Mouse (Mus musculus): Measurements from ENCODE around the gene Kif20b.

The Kif20b gene

DNA sequence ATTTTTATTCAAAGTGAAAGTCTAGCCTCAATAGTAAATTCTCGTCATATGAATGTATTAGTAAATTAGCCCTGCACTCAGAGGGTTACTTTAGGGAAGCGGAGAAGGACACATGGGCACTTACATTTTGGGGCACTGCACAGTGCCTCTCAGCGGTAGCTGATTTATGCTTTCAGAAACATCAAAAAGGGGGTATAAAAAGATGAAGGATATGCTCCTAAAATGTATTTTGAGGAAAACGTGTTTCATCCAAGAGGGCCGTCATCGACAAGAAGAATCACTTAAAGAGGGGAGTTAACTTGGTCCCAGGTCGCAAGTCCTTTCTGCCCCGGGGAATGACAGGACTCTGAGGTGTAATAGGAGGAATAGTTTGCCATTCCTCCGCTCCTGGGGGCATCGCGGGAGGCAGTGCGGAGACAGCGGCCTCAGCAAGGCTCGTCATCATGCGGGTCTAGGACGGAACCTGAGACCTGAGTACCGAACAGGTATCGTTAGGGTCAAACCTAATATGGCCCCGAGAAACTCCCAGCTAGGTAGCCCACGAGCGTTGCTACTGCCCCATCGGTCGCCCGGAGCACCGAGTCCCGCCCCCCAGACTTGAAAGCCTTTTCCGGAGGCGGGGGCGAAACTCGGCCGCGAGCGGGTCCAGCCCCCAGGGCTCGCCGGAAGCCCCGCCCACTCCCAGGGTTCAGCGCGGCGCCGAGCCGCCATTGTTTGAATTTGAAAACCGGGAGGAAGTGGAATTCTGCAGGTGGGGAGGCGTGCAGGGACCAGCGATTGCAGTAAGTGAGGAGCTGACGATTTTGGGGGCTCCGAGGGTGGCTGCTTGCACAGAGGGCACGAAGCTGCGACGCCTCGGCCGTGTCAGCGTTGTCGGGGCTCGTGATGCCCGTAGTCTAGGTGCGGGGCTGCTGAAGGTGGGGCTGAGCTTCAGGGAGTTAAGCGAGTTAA lies at the start of gene Kif20b:
Gene Kif20b, plus strand, starts transcription at position 710 of the 951 bp plus-strand sequence.
- peak; percentile 89 for DNase-seq (ENCODE audit: low spot score)

DNA sequence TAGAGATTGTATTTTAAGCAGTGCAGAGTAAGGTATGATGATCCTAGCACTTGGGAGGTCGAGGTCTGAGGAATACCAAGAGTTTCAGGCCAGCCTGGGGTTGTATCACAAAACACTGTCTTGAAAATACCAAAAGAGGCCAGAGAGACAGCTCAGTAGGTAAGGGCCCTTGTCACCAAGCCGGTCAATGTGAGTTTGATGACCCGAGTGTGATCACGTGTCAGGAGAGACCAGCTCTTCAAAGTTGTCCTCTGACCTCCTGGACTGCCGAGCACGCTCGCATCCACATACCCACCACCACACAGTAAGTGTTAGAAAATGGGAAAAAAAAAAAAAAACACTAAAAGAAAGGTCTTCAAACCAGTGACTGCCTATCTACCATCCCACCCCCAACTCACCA lies 45.5 kb upstream of the Kif20b start:
- DNase-seq (ENCODE audit: low spot score), result no peak

DNA sequence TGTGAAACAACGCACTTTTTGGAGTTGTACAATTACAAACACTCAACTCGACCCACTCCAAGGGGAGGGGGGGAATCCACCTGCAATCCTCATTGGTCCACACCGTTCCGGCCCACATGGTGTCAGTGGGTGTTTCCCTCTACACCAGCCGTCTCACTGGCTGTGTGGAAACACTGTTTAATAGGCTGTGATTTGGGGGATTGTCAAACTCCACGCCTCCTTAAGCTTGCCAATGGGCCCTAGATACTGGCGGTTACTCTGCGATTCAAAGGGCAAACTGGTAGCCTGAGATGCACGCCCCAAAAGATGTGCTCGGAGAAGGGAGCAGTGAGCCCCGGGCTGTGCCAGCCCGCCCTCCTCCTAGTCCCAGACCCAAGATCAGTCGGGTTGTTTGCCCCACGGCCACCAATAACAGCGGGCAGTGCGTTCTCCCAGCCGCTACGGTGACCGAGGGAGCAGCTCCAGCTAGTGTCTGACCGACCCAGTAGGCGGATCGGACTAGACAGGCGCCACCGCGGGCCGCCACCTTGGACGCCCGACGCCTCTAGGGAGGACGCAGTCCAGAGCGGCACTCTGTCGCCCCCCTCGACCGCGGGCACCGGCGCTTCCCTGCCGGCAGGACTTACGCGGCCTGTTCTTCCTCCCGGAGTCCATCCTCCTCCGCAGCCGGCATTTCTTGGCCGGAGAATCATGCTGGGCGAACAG lies 44.1 kb upstream of the Kif20b start:
- peak; percentile 98 for DNase-seq (ENCODE audit: low spot score)

DNA sequence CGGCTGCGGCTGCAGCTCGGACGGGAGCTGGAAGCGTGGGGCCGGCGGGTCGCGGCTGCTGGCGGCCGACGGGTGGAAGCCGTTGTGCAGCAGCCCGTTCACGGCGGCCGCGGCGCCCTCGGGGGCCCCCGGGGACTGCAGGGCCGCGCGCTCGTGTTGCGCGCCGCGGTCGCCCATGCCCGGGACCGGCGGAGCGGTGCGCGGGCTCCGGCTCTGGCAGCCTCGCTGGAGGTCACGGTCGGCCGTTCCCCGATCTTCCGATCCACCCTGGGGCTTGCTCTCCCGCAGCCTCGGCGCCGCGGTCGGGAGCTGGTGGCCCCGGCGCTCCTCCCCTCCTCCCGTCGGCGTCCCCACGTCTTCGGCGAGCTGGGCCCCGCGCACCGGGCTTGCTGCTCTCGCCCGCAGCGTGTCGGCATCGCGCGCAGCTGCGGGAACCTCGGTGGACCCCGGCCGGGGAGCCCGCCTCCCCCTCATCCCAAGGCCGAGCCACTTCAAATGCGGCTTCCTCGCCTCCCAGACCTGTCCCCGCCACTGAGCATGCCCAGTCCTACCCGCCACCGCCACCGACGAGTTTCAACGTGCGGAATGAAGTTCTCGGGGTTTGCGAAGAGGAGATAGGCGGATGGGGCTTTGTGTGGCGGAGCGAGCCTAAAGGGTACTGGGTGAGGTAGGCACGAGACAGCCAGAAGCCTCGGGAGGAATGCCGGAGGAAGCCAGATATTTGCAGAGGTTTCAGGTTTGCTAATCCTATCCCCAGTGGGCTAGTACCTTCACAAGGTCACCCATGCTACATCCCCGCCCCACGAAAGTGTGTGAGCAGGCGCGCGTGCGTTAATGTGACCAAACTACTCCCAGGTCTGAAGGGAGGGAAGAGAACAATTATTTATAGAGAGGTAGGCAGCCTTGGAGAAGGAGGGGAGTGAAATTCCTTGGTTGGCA lies 43.3 kb upstream of the Kif20b start, which contains the start of gene Pank1:
Gene Pank1, minus strand, starts transcription at position 853 of the 939 bp plus-strand sequence.
- DNase-seq (ENCODE audit: low spot score), result peak; percentile 60

DNA sequence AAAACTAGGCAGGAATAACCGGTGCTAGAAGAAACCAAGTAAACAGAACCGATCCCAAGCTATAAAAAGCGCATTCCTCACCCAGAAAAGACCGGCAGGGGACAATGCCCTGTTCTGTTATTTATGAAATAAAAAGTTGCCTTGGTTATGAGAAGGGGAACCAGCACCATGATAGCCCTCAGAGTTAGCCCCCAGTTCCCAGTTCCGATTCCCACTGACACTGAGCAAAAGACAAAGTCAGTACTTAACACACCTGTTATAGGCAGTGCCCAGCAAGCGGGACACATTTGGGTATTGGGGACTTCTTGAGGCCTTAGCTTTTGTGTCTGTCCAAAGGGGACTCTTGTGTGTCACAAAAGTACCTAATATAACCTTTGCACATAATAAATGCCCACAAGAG lies 42.5 kb upstream of the Kif20b start:
- no peak for DNase-seq (ENCODE audit: low spot score)

DNA sequence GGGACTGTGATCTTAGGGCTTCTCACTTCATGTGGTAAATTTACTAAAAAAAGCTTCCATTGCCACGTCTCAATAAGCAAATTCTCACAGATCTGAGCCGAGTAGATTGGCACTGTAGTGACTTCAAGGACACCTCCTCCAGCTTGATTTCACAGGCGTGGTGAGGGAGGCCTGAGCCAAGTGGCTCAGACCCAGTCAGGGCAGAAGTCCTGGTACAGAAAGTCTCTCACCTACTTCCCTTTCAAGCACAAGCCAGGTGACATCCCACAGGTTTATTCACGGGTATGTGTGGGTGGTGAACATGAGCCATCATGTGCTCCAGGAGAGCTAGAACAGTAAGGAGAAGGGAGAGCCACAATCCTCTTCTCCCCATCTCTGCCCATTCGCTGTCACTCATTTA lies 41.0 kb upstream of the Kif20b start:
- DNase-seq (ENCODE audit: low spot score), result no peak

DNA sequence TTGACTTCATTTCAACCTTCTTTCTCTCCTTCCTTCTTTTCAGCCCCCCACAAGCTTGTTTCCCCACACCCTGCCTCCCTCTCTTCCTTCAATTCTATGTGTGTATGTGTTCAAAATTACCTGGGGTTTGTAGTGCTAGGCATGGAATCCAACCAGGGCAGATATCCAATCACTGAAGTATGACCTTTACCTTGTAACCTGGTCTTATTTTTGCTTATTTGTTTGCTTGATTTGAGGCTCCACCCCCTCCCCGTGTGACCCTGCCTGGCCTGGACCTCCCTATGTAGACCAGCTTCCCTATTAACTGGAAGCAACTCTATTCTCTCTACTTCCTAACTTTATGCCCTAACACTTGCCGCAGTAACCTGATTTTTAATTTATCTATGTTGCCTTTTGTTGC lies 39.7 kb upstream of the Kif20b start:
- DNase-seq (ENCODE audit: low spot score), result no peak

DNA sequence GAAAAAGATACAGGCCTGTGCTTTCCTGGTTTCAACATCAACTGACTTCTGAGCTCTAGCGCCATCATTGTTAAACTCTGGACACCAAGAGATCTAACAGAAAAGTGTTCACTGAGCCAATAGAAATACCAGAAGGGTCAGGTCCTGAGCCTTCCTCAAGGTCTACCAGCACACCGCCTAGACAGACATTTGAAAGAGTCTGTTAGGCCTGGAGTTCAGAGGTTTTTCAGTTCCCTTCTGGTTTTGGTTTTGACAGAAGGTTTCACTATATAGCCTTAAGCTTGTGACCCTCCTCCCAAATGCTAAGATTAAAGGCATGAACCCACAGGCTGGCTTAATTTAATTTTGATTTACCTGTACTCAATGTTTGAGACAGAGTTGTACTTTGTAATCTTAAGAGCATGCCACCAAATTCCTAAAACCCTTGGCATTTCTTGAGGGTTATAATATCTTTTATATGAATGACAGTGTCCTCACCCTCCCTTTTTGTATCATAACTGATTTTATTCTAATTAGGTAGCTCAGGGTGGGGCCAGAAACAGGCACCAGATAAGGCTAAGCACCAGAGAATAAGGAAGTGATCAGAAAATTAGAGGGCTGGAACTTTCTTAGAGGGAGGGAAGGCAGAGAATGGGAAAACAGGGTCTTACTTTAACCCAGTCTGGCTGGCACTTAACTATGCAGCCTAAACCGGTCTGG lies 38.5 kb upstream of the Kif20b start:
- DNase-seq (ENCODE audit: low spot score), result no peak

DNA sequence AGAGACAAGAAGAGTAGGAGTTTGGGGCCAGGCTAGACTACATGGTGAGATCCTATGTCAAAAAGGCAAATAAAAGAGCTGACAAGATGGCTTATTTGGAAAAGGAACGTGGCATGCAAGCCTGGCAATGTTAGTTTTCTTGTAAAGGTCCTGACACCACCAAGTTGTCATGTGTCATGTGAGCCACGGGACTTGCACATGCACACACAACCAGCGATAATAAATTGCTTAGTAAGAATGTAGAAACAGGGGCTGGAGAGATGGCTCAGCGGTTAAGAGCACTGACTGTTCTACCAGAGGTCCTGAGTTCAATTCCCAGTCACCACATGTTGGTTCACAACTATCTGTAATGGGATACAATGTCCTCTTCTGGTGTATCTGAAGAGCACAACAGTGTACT lies 35.8 kb upstream of the Kif20b start:
- DNase-seq (ENCODE audit: low spot score), result no peak

DNA sequence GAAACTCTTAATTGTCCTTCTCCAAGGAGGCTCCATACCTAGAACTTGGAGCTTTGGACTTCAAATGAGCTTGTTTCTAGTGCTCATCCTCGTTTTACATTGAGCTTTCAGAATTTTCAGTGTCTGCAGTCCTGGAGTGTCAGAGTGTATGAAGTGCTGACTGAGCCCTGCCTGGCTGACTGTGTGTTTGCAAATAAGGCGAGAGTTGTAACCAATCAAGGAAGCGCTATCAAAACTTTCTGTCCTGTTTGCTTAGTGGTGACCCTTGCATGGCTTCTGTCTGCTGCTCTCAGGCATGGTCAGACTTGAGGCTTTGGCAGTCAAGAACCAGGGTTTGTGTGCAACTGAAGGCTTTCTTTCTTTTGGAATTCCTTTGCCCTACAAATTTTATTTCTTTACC lies 31.2 kb upstream of the Kif20b start:
- no peak for DNase-seq (ENCODE audit: low spot score)

DNA sequence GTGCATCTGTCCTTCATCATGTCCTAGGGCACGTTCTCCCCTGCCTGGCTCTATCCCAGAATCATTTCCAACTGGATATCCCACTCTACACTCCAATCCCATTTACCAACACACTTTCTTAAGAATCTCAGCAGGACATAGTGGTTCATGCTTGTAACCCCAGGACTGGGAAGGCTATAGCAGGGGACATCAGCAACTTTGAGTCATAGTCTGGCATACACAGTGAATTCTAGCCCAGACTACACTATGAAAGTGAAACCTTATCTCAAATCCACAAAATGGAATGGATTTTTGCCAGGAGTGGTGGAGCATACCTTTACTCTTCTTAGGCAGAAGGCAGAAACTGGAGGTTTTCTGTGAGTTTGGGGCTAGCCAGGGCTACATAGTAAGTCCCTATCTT lies 30.6 kb upstream of the Kif20b start:
- DNase-seq (ENCODE audit: low spot score), result no peak

DNA sequence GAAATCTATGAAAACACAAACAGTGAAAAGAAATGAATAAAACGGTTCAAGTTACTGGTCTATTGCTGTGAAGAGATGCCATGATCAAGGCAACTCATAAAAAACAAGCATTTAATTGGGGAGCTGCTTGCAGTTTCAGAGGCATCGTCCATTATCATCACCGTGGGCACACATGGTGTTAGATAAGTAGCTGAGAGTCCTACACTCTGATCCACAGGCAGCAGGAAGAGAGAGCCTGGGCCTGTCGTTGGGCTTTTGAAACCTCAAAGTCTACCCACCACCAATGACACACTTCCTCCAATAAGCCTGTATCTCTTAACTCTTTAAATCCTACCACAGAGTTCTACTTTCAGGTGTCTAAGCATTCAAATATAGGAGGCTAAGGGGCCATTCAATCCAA lies 27.1 kb upstream of the Kif20b start:
- DNase-seq (ENCODE audit: low spot score), result no peak

DNA sequence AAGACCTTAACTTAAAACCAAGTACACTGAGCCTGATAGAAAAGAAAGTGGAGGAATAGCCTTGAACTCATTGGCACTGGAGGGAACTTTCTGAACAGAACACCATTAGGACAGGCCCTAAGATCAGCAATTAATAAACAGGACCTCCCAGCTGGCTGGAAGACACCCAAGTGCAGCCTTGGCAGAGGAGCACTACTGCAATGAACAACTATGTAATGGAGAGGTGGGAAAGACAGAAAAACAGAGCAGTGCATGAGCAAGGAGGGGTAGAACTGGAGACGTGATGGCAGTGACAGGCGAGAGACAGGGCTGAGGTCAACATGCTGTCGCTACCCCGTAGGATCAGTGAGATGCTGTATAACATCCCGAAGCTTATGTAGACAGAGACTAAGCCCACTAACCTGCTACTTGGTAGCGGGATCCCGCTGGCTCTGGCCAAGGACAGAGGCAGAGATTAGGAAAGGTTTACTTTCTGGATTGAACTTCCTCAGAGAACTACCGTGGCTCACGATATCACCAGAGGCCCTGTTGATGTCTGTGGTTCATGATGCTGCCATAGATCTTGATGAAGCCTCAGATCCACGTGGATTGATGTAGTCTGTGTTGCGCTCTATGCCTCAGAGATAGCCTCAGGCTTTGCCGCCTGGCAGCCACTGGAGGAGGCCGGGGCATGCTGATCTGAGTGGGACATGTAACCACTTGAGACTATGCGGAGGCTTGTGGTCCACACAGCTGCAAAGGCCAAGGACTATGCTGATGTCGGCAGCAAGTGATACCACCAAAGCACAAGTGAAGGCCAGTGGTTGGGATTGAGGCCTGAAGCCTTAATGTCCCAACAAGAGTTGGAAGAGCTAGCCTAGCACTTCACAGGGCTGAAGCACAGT lies 24.8 kb upstream of the Kif20b start:
- DNase-seq (ENCODE audit: low spot score), result no peak

DNA sequence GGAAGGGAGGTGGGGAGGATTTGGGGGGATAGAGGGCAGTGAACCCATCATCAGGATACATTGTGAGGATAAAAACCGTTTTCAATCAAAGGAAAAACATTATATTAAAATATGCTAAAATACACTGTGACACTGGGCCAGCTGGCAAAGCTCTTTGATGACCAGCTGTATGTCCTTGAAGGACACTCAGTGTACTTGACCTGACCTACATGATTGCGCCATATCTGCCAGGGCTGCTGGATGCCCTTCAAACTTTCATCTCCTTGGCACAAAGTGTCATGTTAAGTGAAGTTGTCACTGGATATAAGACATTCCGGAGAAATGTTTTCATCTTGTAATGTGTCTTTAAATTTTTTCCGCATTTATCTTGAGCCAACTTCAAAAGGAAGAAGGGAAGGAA lies 23.2 kb upstream of the Kif20b start:
- DNase-seq (ENCODE audit: low spot score), result no peak

DNA sequence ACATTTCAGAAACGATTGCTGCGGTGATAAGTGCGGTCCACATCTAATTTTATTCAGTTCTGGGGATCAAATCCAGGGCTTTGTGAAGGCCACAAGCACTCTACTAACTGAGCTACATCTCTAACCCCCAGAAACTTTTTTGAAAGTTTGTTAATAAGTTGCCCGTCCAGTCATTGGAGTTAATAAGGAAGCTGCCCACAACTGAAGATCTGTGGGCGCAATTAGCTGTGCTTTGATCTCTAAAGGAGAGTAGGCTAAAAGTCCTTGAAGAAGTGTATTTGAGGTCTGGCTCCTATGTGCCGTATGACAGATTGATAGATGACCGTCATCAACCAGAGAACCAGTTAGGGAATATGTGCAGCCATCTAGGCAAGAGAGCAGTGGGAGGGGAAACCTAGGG lies 20.9 kb upstream of the Kif20b start:
- DNase-seq (ENCODE audit: low spot score), result no peak

DNA sequence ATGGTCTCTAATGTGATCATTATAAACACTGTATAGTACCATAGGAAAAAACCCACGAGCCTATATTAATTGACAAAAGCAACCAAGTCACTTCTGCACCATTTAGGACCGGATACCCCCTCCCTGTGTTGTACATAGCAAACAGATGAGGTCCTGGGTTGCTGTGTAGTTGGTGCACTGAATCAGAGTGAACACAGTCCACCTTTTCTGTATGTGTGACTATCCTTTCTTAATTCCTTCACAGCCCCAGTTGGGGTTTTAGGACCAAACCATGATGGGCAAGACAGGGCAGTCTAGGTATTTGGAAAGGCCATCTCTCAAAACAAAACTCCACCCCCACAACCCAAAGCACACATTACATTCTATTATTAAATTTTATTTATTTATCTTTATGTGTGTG lies 20.4 kb upstream of the Kif20b start:
- DNase-seq (ENCODE audit: low spot score), result no peak

DNA sequence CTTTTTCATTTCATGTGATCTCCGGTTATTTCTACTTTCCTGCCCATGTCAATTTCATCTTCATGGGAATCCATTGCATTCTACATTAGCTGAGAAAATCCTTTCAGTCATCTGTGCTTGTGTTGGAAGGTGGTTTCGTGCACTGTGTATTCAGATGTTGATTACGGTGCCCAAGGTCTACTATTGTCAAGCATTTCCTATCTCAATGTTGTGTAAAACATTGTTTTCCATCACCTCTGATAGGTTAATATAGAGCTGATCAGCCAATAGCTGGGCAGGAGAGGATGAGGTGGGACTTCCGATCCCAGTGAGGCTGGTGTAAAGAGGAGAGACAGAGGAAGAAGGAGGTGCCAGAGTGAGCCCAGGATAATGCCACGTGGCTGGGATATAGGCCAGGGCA lies 18.1 kb upstream of the Kif20b start:
- DNase-seq (ENCODE audit: low spot score), result no peak

DNA sequence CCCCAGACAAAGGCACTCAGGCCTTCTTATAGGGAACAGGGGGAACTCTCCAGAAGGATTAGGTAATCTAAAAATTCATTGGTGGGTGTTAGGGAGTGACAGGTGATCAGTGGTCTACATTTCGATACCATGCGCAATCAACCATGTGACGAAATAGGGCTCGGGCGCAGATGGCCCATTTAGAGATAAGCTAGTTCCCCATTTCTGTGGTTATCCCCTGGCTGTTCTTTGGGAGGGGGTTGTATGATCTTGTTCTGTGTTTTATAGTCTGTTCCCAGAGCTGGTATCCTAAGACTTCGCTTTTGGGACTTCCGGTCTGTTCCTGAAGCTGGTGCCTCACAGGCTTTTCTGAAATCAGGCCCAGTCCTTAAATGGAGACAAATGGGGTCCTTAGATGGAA lies 16.7 kb upstream of the Kif20b start:
- no peak for DNase-seq (ENCODE audit: low spot score)

DNA sequence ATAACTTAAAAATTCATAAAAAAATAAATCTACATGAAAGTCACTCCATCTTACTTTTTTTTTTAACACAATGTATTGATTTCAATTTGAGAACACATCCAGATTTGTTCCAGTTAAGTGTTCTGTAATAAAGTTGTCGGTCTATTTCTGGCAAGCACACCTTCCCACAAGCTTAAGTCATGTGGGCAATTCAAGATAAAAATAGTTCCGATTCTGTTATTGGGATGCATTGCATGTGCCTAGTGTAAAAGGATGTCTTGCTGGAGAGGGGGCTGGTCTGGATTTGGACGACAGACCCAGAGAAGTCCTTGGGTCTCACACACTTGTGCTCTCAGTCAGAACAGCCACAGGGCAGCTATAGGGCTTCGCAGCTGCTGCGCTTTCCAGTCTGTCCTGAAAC lies 15.4 kb upstream of the Kif20b start:
- DNase-seq (ENCODE audit: low spot score), result no peak

DNA sequence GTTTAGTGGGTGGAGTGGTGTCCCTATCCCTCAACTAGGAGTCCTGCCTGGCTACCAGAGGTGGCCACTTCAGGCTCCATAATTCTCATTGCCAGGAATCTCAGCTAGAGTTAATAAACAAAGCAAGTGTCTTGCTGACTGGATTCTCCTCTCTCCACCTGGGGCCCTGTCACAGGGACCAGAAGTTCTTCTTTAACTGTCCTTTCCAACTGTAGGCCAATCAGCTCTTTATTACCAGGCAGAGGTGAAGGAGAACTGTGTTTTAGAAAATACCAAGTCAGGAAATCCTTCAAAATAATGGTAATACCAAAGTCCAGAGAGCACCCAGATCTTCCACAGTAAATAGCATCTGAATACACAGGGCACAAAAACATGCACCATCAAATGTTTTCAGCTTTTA lies 9.8 kb upstream of the Kif20b start:
- no peak for DNase-seq (ENCODE audit: low spot score)

DNA sequence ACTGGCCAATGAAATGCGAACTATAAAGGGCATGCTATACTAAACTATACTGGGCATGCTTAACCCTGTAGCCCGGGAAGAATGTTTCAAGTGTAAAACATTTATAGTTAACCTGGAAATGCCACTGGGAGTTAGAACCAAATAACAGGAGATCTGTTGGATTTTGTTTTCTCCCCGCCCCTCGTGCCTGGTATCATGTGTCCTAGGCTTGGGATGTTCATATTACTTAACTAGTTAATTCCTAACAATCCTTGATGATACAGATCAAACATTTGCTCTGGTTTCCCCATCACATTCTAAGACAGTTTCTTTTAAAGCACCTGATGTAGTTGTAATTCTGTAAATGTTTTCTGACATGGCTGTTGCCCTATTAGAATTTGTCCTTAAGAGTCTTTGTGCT lies 2.1 kb upstream of the Kif20b start:
- DNase-seq (ENCODE audit: low spot score), result no peak
